Mouse (Mus musculus): ENCODE measurements around the gene Fam171a2. TPM values are rescaled to one million over a fixed set of nuclear protein-coding genes. Genes with fewer than 3 reads are reported as not detected.

The Fam171a2 gene
- polyA plus RNA-seq, 1 experiment from 2014 or later: 1.7 TPM

- Histone ChIP-seq H3K36me3 (ENCODE audit: control insufficient read depth, insufficient read depth) (peaks cover 3% of the 10 kb centered on the region; the same call in 1 of the 2 replicates), H3K4me1 (replicated peaks; ENCODE audit: control insufficient read depth, insufficient read depth, low read length) (peaks cover 2% of the 10 kb centered on the region; the same call in 1 of the 2 replicates), H3K9me3 (ENCODE audit: control insufficient read depth) (no peaks in the 10 kb centered on the region), H3K27me3 (replicated peaks; ENCODE audit: control insufficient read depth, insufficient read depth, low read length) (no peaks in the 10 kb centered on the region), H3K9ac (ENCODE audit: low read depth, low read length) (no peak overlapping the region), H3K4me3 (ENCODE audit: low read depth, low read length) (no peak overlapping the region), H3K4me2 (replicated peaks; ENCODE audit: low read depth) (no peak overlapping the region), H3K27ac (ENCODE audit: low read depth, low read length) (no peak overlapping the region)
- no peak for TF ChIP-seq CTCF (IDR thresholded peaks at IDR 0.05; ENCODE audit: low read depth)
- 76% methylated on average over 3 of the region's 3 CpGs for whole genome bisulfite sequencing
- no peak for ATAC-seq
Observed at GRCm38 (mm10) chr11:102409795-102410330, 37.6 kb downstream of the Fam171a2 start.

- 22% methylated on average over 15 of the region's 15 CpGs for WGBS
- H3K4me2 ChIP-seq (replicated peaks; ENCODE audit: low read depth): peak overlapping the region; percentile 87
- no peak overlapping the region for H3K9ac ChIP-seq (ENCODE audit: low read depth, low read length)
- peaks cover 2% of the 10 kb centered on the region; the same call in 1 of the 2 replicates for H3K4me1 ChIP-seq (replicated peaks; ENCODE audit: control insufficient read depth, insufficient read depth, low read length)
- no peak for ATAC-seq
- peaks cover 10% of the 10 kb centered on the region; the same call in 1 of the 2 replicates for H3K36me3 ChIP-seq (ENCODE audit: control insufficient read depth, insufficient read depth)
- peak overlapping the region; percentile 93; the same call in 1 of the 2 replicates for H3K27ac ChIP-seq (ENCODE audit: low read depth, low read length)
- no peaks in the 10 kb centered on the region for H3K27me3 ChIP-seq (replicated peaks; ENCODE audit: control insufficient read depth, insufficient read depth, low read length)
- peak overlapping the region; percentile 70; the same call in 1 of the 2 replicates for H3K4me3 ChIP-seq (ENCODE audit: low read depth, low read length)
- no peaks in the 10 kb centered on the region for H3K9me3 ChIP-seq (ENCODE audit: control insufficient read depth)
- TF ChIP-seq CTCF (IDR thresholded peaks at IDR 0.05; ENCODE audit: low read depth): no peak
Observed at GRCm38 (mm10) chr11:102408888-102409794, 38.3 kb downstream of the Fam171a2 start.

- under 1% methylated on average over 32 of the region's 32 CpGs for WGBS
- ATAC-seq: peak; percentile 88
- TF ChIP-seq CTCF (IDR thresholded peaks at IDR 0.05; ENCODE audit: low read depth): no peak
- peak overlapping the region; percentile 60 for H3K9ac ChIP-seq (ENCODE audit: low read depth, low read length)
- peaks cover 17% of the 10 kb centered on the region for H3K36me3 ChIP-seq (ENCODE audit: control insufficient read depth, insufficient read depth)
- H3K4me1 ChIP-seq (replicated peaks; ENCODE audit: control insufficient read depth, insufficient read depth, low read length): peaks cover 2% of the 10 kb centered on the region; the same call in 1 of the 2 replicates
- H3K4me3 ChIP-seq (ENCODE audit: low read depth, low read length): peak overlapping the region; percentile 70
- H3K4me2 ChIP-seq (replicated peaks; ENCODE audit: low read depth): peak overlapping the region; percentile 87
- H3K9me3 ChIP-seq (ENCODE audit: control insufficient read depth): no peaks in the 10 kb centered on the region
- peak overlapping the region; percentile 93 for H3K27ac ChIP-seq (ENCODE audit: low read depth, low read length)
- H3K27me3 ChIP-seq (replicated peaks; ENCODE audit: control insufficient read depth, insufficient read depth, low read length): no peaks in the 10 kb centered on the region
Observed at GRCm38 (mm10) chr11:102408344-102408876, 39.1 kb downstream of the Fam171a2 start.

- under 1% methylated on average over 19 of the region's 19 CpGs for WGBS
- H3K9ac ChIP-seq (ENCODE audit: low read depth, low read length): peak within 1 kb of the TSS; percentile 60
- peaks cover 23% of the 10 kb centered on the region for H3K36me3 ChIP-seq (ENCODE audit: control insufficient read depth, insufficient read depth)
- H3K9me3 ChIP-seq (ENCODE audit: control insufficient read depth): no peaks in the 10 kb centered on the region
- no peak for TF ChIP-seq CTCF (IDR thresholded peaks at IDR 0.05; ENCODE audit: low read depth)
- H3K27ac ChIP-seq (ENCODE audit: low read depth, low read length): peak within 1 kb of the TSS; percentile 93
- H3K4me2 ChIP-seq (replicated peaks; ENCODE audit: low read depth): peak within 1 kb of the TSS; percentile 87
- H3K27me3 ChIP-seq (replicated peaks; ENCODE audit: control insufficient read depth, insufficient read depth, low read length): no peaks in the 10 kb centered on the region
- H3K4me1 ChIP-seq (replicated peaks; ENCODE audit: control insufficient read depth, insufficient read depth, low read length): peaks cover 2% of the 10 kb centered on the region; the same call in 1 of the 2 replicates
- no peak for ATAC-seq
- peak within 1 kb of the TSS; percentile 70 for H3K4me3 ChIP-seq (ENCODE audit: low read depth, low read length)
Observed at GRCm38 (mm10) chr11:102407834-102408215, 39.7 kb downstream of the Fam171a2 start, which contains the start of gene Slc25a39. Gene Slc25a39 (minus strand): TSS chr11:102407946.

- Histone ChIP-seq H3K4me1 (replicated peaks; ENCODE audit: control insufficient read depth, insufficient read depth, low read length) (peaks cover 2% of the 10 kb centered on the region; the same call in 1 of the 2 replicates), H3K4me3 (ENCODE audit: low read depth, low read length) (peak overlapping the region; percentile 70), H3K27me3 (replicated peaks; ENCODE audit: control insufficient read depth, insufficient read depth, low read length) (no peaks in the 10 kb centered on the region), H3K9me3 (ENCODE audit: control insufficient read depth) (no peaks in the 10 kb centered on the region), H3K9ac (ENCODE audit: low read depth, low read length) (peak overlapping the region; percentile 60), H3K36me3 (ENCODE audit: control insufficient read depth, insufficient read depth) (peaks cover 29% of the 10 kb centered on the region), H3K27ac (ENCODE audit: low read depth, low read length) (peak overlapping the region; percentile 93), H3K4me2 (replicated peaks; ENCODE audit: low read depth) (peak overlapping the region; percentile 87)
- ATAC-seq: peak; percentile 75
- TF ChIP-seq CTCF (IDR thresholded peaks at IDR 0.05; ENCODE audit: low read depth): no peak
- WGBS: under 1% methylated on average over 78 of the region's 85 CpGs
Observed at GRCm38 (mm10) chr11:102406900-102407833, 40.3 kb downstream of the Fam171a2 start.

Measured in intestine, postnatal 0 days (tissue).